Mouse (Mus musculus): ENCODE data around the gene Celsr1.

Gene Celsr1

DNA sequence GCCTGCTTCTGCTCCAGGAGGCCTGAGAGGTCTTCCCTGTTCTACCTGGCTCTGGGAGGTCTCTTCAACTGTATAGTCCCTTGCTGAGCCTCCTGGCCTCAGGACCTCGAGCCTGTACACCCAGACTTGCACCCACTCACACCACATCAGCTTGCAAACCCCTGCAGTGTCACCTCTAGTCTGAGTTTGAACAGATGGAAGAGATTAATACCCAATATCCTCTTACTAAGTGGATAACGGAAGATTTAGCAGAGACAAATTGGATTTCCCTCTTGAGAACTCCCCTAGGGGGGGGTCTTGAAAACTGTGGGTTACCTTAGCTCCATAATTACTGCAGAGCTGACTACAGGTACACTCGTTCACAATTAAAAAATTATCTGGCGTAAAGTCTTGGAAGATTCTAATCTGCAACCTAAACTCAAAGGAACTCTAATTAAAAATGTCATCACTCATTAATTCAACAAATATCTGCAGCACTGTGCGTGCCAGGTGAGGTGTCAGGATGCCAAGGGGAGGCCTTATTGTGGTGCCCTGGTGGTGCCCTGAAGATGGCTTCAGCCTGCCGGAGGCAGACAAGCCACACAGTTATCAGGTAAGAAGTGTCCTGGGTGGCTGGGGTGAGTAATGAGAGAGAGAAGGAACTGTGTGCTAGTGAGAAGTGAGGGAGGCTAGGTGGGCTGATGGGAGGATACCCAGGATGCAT is 38.5 kb downstream of the Celsr1 start:
- no peak for DNase-seq (ENCODE audit: low spot score in 2 of 2)

DNA sequence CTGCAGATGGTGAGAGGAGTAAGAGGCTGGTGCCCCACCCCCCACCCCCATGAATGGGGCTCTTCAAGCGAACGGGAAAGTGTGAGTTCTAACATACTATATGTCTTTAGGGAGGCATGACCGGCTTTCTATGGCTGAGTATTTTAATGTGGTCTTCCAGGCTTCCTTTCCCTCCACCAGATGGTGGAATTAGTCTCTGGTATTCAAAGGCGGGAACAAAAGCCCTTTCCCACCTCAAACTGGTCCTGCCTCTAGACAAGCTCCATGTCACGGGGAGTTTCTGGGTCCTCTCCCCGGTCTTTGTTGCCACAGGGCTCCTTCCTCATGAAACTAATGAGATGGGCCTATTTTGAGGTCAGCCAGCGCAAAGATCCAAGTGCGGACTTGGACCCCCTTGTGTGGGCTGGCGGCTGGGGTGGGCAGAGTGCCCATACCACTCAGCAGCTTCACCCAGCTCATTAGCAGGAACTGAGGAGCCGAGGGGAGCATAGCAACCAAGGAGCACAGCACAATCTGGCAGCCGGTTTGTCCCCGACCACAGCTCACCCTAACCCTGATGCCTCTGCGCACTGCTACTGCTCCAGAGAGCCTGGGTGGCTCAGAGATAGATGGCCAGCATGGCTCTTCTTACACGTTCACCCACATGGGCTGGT is 39.5 kb downstream of the Celsr1 start:
- no peak for DNase-seq (ENCODE audit: low spot score in 2 of 2)

DNA sequence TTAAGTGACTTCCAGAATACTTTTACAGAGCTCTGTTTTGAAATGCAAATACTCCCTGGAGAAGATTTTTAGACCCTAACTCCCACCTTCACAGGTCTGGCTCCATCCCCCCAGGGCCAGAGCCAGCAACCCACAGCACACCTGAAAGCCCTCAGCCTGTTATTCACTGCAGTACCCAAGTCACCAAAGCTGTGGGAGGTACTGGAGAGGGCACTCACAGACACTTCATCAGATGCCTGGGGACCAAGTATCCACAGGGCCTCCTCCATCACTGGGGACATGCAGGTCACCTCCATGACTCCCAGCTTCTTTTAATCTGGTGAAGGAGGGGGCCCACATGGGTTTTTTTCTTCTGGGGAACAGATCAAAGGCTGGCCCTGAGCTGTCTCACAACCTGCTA is 40.2 kb downstream of the Celsr1 start:
- DNase-seq (ENCODE audit: low spot score in 2 of 2), result no peak

DNA sequence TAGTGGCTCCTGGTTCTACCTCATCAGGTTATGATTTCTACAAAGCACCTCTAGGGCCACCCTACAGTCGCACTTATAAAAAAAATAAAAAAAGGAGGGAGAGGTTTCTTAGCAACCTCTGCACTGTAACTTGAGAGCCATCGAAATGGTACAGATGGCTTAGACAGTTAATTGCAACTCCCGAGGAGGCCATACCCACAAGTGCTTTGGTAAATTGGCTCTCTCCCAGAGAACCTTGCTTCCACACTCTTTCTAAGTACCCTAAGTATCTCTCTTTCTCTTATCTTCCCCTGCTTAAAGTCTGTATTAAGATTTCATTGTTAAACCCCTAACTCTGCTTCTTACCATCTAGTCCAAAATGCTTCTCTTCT is 41.5 kb downstream of the Celsr1 start:
- DNase-seq (ENCODE audit: low spot score in 2 of 2), result no peak

GRCm38 (mm10) chr15:85991453-85992124 is 42.0 kb downstream of the Celsr1 start:
- DNase-seq (ENCODE audit: low spot score in 2 of 2), result no peak

DNA sequence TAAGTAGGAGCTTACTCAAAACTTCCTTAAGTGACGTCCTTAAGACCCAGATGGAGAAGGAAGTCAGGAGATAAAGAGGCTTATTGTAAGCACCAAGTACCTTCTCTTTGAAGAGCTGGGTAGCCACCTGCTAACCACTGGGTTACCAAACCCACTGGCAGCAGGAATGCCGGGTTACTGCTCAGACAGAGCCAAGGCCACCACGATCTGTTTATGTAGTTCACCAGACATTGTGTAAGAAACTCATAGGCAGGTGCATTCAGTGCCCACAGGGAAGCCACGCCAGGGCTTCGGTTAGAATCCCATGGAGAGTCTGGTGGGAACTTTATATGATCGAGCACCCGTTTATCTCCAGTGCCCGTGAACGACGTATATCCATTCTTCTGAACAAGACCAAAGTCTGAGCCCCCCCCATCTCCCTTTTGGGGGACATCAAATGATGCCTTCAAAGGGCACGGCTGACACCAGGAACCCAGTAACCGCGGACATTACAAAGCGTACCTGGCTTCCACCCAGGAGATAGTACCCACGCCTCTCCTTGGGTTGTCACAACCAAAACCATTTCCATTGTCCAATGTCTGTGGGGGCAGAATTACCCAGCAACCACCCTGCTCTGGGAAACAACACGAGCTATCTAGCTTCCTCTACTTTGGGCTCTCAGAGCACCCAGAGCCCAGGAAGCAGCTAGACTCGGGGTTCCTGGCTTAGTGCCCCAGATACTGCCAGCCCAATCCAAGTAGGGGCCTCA is 42.7 kb downstream of the Celsr1 start:
- DNase-seq (ENCODE audit: low spot score in 2 of 2), result no peak

DNA sequence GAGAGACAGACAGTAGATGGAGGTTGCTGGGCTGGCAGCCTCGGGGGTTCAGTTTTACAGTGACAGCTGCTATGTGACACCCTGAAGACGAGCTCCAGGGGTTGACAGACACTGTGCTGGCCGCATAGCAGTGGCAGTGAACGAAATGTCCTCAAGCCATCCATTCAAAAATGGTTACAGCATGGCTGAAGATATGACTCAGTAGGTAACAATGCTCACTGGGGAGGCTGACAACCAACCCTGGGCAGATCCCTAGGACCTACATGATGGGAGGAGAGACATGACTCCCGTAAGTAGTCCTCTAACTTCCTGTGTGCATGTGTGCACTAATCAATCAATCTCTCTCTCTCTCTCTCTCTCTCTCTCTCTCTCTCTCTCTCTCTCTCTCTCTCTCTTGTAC is 45.7 kb downstream of the Celsr1 start:
- DNase-seq (ENCODE audit: low spot score in 2 of 2), result no peak

DNA sequence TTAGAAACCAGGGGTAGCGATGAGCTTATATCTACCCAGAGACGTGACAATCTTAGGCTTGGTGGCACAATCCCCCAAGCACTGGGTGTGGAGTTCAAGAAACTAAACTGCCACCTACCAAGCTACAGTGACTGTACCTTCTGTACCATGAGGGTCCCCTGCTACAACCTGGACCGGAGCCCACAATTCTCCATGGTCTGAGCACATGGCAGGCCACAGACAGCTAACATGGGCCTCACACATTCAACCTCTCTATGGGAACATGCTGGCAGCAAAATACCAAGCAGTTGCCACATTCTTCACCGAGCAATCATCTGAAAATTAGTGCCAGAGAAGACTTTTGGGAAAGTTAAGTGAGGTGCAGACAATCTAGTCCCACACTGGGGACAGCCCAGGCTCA is 47.4 kb downstream of the Celsr1 start:
- DNase-seq (ENCODE audit: low spot score in 2 of 2), result no peak

GRCm38 (mm10) chr15:85985601-85986000 is 48.0 kb downstream of the Celsr1 start:
- no peak for DNase-seq (ENCODE audit: low spot score in 2 of 2)

DNA sequence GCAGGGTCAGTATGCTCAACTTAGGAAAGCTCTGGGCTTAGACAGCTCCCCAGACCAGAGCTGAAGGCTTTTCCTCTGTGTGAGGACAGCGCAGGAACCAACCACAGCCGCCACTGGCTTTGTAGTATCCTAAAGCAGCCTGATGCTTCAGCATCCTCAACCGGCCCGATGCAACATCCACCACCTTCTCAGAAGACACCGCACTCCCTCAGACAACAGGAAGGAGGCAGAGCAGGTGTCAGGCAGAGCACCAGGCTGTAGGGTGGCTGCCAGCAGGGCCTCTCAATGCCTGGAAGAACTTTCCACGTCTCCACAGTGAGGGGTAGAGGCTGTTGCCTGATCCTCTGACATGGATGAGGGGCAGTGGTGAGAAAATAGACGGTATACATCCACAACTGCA is 50.4 kb downstream of the Celsr1 start:
- no peak for DNase-seq (ENCODE audit: low spot score in 2 of 2)

DNA sequence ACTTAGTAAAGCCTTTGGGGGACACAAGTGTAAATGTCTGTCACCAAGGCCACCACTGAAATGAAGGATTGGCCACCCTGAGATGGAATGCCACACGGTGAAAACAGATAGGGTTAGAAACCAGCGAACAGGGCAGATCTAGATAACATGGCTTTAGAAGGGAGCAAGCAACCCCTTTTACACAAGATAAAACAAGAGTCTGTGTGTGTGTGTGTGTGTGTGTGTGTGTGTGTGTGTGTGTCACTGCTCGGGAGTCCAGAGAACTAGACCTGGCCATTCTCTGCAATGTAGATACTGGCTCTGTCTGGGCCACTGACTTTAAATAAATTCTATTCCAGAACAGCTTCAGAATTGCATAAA is 51.2 kb downstream of the Celsr1 start:
- DNase-seq (ENCODE audit: low spot score in 2 of 2), result no peak

- DNase-seq (ENCODE audit: low spot score in 2 of 2), result peak in 1 of 2 experiments; percentile 18
Observed at GRCm38 (mm10) chr15:85981768-85982415, 51.7 kb downstream of the Celsr1 start.

GRCm38 (mm10) chr15:85977086-85977485 is 56.5 kb downstream of the Celsr1 start:
- DNase-seq (ENCODE audit: low spot score in 2 of 2), result no peak

DNA sequence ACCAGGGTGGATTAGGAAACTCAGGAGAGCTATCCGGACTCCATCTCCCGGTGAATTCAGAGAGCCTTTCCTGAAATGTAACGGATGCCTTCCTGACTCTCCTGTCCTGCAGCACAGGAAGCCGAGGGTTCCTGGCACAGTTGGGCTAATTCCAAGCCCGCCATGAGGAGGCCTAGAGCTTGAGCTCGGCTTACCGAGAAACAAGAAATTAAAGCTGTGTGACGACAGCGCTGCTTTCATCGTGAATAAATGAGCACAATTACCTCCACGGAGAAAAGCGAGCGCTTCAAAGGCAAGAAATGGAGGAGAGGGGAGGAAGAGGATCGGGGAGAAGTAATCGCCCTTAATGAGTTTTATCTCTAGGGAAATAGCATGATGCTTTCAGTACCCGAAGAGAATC is 57.8 kb downstream of the Celsr1 start:
- no peak for DNase-seq (ENCODE audit: low spot score in 2 of 2)

GRCm38 (mm10) chr15:85971596-85971995 is 62.0 kb downstream of the Celsr1 start:
- DNase-seq (ENCODE audit: low spot score in 2 of 2), result no peak

DNA sequence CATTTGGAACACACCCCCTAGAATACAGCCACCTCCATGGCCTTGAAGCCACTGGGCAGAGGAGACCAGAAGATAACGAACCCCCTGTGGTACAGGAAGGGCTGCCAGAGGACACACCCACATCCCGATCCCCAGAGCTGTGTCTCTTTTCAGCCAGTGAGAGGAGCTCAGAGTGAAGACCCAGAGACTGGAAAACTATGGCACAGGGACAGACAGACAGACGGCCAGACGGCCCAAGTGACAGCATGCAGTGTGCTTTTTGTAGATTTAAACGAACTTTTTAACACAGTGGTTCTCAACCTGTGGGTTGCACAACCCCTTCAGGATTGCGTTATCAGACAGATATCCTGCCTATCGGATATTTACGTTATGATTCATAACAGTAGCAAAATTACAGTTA is 63.1 kb downstream of the Celsr1 start:
- DNase-seq (ENCODE audit: low spot score in 2 of 2), result no peak

GRCm38 (mm10) chr15:85969707-85970153 is 63.8 kb downstream of the Celsr1 start:
- peak; percentile 19 to 23 for DNase-seq (ENCODE audit: low spot score in 2 of 2)

GRCm38 (mm10) chr15:85969291-85969690 is 64.3 kb downstream of the Celsr1 start:
- DNase-seq (ENCODE audit: low spot score in 2 of 2), result no peak

GRCm38 (mm10) chr15:85966032-85966431 is 67.5 kb downstream of the Celsr1 start:
- no peak for DNase-seq (ENCODE audit: low spot score in 2 of 2)

DNA sequence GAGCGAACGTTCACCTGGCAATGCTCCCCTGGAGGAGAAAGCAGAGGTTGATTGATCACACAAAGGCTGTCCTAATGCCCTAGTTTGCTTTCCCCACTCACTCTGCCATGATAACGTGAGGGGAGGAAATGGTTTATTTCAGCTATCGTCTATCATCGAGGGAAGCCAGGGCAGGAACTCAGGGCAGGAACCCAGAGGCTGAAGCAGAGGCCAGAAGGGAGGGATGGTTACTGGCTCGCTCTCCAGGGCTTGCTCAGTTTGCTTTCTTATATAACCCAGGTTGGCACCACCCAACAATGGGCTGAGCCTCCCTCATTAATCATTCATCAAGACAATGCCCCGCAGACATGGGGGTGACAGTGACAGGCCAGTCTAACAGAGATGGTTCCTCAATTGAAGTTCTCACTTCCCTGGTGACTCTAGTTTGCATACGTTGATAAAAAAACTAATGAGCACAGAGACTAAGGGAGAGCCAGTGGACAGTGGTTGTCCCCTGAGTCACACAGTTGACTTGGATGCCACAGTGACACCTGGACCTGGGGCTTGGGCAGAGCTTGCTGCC is 70.2 kb downstream of the Celsr1 start:
- no peak for DNase-seq (ENCODE audit: low spot score in 2 of 2)

GRCm38 (mm10) chr15:85962691-85963090 is 70.9 kb downstream of the Celsr1 start:
- DNase-seq (ENCODE audit: low spot score in 2 of 2), result no peak

GRCm38 (mm10) chr15:85961651-85962050 is 71.9 kb downstream of the Celsr1 start:
- DNase-seq (ENCODE audit: low spot score in 2 of 2), result no peak
